Mouse (Mus musculus): Measurements from ENCODE around the gene Kng1. TPM values are rescaled to one million over a fixed set of nuclear protein-coding genes. Genes with fewer than 3 reads are reported as not detected.

The Kng1 gene
- total and polyA plus RNA-seq, 3 experiments = not detected

DNA sequence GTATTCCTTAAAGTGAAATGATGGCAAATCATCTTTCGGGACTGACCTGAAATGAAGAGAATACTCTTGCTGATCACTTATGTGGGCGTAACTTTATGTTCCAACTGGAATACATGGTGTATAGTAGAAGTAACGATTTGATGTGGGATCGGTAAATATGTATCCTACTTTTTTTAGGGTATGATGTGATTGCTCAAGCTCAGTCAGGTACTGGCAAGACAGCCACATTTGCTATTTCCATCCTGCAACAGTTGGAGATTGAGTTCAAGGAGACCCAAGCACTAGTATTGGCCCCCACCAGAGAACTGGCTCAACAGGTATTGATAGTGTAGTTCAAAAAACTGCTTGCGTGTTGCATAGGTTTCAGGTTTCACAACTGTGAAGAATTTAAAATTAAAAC is 51.3 kb downstream of the Kng1 start:
- Histone ChIP-seq H3K4me1 (ENCODE audit: control insufficient read depth in 1 of 2, insufficient read depth in 2 of 2) (peaks cover 2 to 42% of the 10 kb centered on the region in 2 experiments; a peak in 2 of 4 replicates), H3K79me2 (replicated peaks; ENCODE audit: control insufficient read depth, extremely low read depth, insufficient read depth, poor library complexity, severe bottlenecking) (peaks cover 55% of the 10 kb centered on the region), H3K27me3 (replicated peaks) (no peaks in the 10 kb centered on the region), H3K9me3 (replicated peaks; ENCODE audit: low read length) (no peaks in the 10 kb centered on the region), H3K4me2 (ENCODE audit: insufficient read depth, low read depth, poor library complexity, severe bottlenecking) (peak overlapping the region; percentile 99), H3K36me3 (replicated peaks in 1 of 2; ENCODE audit: control insufficient read depth in 1 of 2, insufficient read depth in 1 of 2, low read length in 1 of 2) (peaks cover 47 to 50% of the 10 kb centered on the region in 2 experiments), H3K27ac (ENCODE audit: insufficient read depth, low read depth) (peak overlapping the region; percentile 42; the same call in 1 of the 2 replicates), H3K4me3 (replicated peaks in 1 of 3; ENCODE audit: low read depth in 2 of 3, low read length in 2 of 3, poor library complexity in 1 of 3) (peak overlapping the region; percentile 81 to 97 (median 91)), H3K9ac (ENCODE audit: insufficient read depth, low read depth) (peak overlapping the region; percentile 100)
- no peak for TF ChIP-seq E2F4 (IDR thresholded peaks at IDR 0.05; ENCODE audit: insufficient replicate concordance, low read depth, low read length)
- TF ChIP-seq JUN (IDR thresholded peaks at IDR 0.05; ENCODE audit: insufficient read depth, low read depth, low read length) = no peak
- TF ChIP-seq JUND (conservative IDR thresholded peaks at IDR 0.05; ENCODE audit: low read depth, low read length) = no peak
- TF ChIP-seq SIN3A (IDR thresholded peaks at IDR 0.05; ENCODE audit: low read length) = no peak; the same call in 1 of the 2 replicates
- no peak for TF ChIP-seq MAFK (IDR thresholded peaks at IDR 0.05; ENCODE audit: insufficient replicate concordance, low read length)
- no peak for TF ChIP-seq RAD21 (IDR thresholded peaks at IDR 0.05; ENCODE audit: low read depth, low read length)
- no peak for TF ChIP-seq SMC3 (IDR thresholded peaks at IDR 0.05; ENCODE audit: low read depth, low read length)
- TF ChIP-seq ZMIZ1 (IDR thresholded peaks at IDR 0.05; ENCODE audit: low read depth, low read length) = 0 out of 2 replicates have a peak, but pooled peaks have one; percentile 80
- TF ChIP-seq HCFC1 (IDR thresholded peaks at IDR 0.05; ENCODE audit: low read depth, low read length) = no peak
- no peak for TF ChIP-seq UBTF (IDR thresholded peaks at IDR 0.05; ENCODE audit: low read depth, low read length)
- TF ChIP-seq CTCF (conservative IDR thresholded peaks at IDR 0.05 in 1 of 2, IDR thresholded peaks at IDR 0.05 in 1 of 2; ENCODE audit: low read depth in 2 of 2, low read length in 2 of 2) = no peak
- 0 out of 2 replicates have a peak, but pooled peaks have one; percentile 32 for TF ChIP-seq CHD1 (IDR thresholded peaks at IDR 0.05; ENCODE audit: low read depth, low read length)
- no peak for TF ChIP-seq TBP (conservative IDR thresholded peaks at IDR 0.05; ENCODE audit: low read depth, low read length)
- no peak for TF ChIP-seq ETS1 (conservative IDR thresholded peaks at IDR 0.05; ENCODE audit: low read depth, low read length)
- no peak for TF ChIP-seq MEF2A (IDR thresholded peaks at IDR 0.05; ENCODE audit: borderline replicate concordance, low read depth, low read length)
- TF ChIP-seq MAZ (IDR thresholded peaks at IDR 0.05; ENCODE audit: low read depth, low read length) = no peak
- TF ChIP-seq PAX5 (IDR thresholded peaks at IDR 0.05; ENCODE audit: low read length) = no peak
- TF ChIP-seq ELF1 (IDR thresholded peaks at IDR 0.05; ENCODE audit: low read depth, low read length) = no peak
- TF ChIP-seq POLR2A (IDR thresholded peaks at IDR 0.05; ENCODE audit: low read depth, low read length) = peak; percentile 54; the same call in 1 of the 2 replicates
- TF ChIP-seq MXI1 (IDR thresholded peaks at IDR 0.05; ENCODE audit: low read depth, low read length) = no peak
- no peak for TF ChIP-seq KAT2A (IDR thresholded peaks at IDR 0.05; ENCODE audit: insufficient replicate concordance, low read length)
- TF ChIP-seq MYC (IDR thresholded peaks at IDR 0.05; ENCODE audit: low read depth, low read length) = no peak
- TF ChIP-seq EP300 (IDR thresholded peaks at IDR 0.05; ENCODE audit: low read length) = no peak
- TF ChIP-seq CHD2 (IDR thresholded peaks at IDR 0.05; ENCODE audit: low read length) = no peak
- TF ChIP-seq NELFE (IDR thresholded peaks at IDR 0.05; ENCODE audit: low read depth, low read length) = no peak
- TF ChIP-seq IRF4 (IDR thresholded peaks at IDR 0.05; ENCODE audit: low read depth, low read length) = no peak
- TF ChIP-seq POLR2AphosphoS2 (IDR thresholded peaks at IDR 0.05; ENCODE audit: low read depth, low read length) = peak; percentile 90; the same call in 1 of the 2 replicates
- DNase-seq (ENCODE audit: extremely low read depth) = no peak
- dilution Hi-C loops (cut with MboI; ENCODE audit: extremely low pct_ligation_motif_present, extremely low pct_unique_long_range_greater_than_20kb, low sequenced_read_pairs) (no loop called here), in situ Hi-C loops (cut with MboI; ENCODE audit: low pct_ligation_motif_present, low pct_unique_long_range_greater_than_20kb, low sequenced_read_pairs) (no loop called here)

All from CH12.LX (cell line).